In the genomic region with DNA sequence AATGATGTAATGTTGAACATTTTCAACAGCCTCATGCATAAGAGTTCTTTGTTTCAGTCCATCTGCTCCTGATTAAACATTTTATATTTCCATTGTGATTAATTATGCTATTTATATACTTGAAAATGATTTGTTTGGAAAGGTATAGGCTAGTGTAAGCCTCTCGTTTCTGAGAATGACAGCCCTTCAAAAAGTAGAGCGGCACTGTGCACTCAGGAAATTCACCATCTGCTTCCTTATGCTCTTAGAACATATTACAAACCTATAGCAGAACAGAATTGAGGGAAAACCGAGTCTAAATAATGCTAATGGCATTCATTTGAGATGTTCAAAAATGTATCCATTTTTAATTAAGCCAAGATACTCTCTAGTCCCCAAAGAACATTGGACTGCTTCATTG, we compare ENCODE assay signal across 17 mouse cellular contexts.
DNase-seq lines count a peak whose midpoint lies in the region; ATAC-seq and TF ChIP-seq lines count a peak whose summit lies in the region.
"Had no signal": no experiment of that assay in that cellular context is flagged by ENCODE, and none has a peak within 500 bp of the region (broad histone marks: within the 10 kb centered on the region; RNA-seq: fewer than 3 reads in every experiment).

No protein-coding gene starts in this region.

- peak; percentile 65; the same call in 1 of the 2 replicates for ATAC-seq in forebrain, embryonic 13.5 days
- ATAC-seq in forebrain, postnatal 0 days = no peak
- ATAC-seq in limb, embryonic 11.5 days (ENCODE audit: insufficient number of reproducible peaks, low FRiP score, low TSS enrichment, low read depth) = no peak
- ATAC-seq: intestine, embryonic 15.5 days had no signal

- no peaks in the 10 kb centered on the region for H3K9me3 ChIP-seq in forebrain, embryonic 13.5 days (replicated peaks)
- no peaks in the 10 kb centered on the region for H3K9me3 ChIP-seq in forebrain, postnatal 0 days (ENCODE audit: low read length)
- H3K9me3 ChIP-seq in limb, embryonic 11.5 days (ENCODE audit: control insufficient read depth, low read length) = no peaks in the 10 kb centered on the region
- H3K9me3 ChIP-seq: heart, embryonic 12.5 days; hindbrain, embryonic 10.5 days; intestine, embryonic 15.5 days had no signal

- WGBS in forebrain, embryonic 13.5 days = 75% methylated on average over 3 of the region's 3 CpGs
- 46% methylated on average over 3 of the region's 3 CpGs for WGBS in forebrain, postnatal 0 days
- 51% methylated on average over 3 of the region's 3 CpGs for WGBS in limb, embryonic 11.5 days

- no peak overlapping the region for H3K9ac ChIP-seq in forebrain, embryonic 13.5 days
- H3K9ac ChIP-seq in forebrain, postnatal 0 days = no peak overlapping the region
- no peak overlapping the region for H3K9ac ChIP-seq in limb, embryonic 11.5 days (ENCODE audit: low read length)
- H3K9ac ChIP-seq: heart, embryonic 12.5 days; hindbrain, embryonic 14.5 days; intestine, embryonic 15.5 days had no signal

- DNase-seq in forebrain, postnatal 0 days = no peak
- no peak for DNase-seq in layer of hippocampus, adult 2 months (ENCODE audit: low spot score in 2 of 2)
- no peak for DNase-seq in layer of hippocampus, postnatal 25 days (ENCODE audit: extremely low spot score in 1 of 2, low spot score in 1 of 2)
- DNase-seq in limb, embryonic 11.5 days (ENCODE audit: low spot score) = no peak
- no peak for DNase-seq in cerebellum, postnatal 14 days
- DNase-seq in retina, postnatal 1 day = no peak
- no peak for DNase-seq in layer of hippocampus, adult 11-12 months (ENCODE audit: low spot score)
- DNase-seq: adrenal gland, postnatal 10 days; cerebellum, adult 11-12 months; cerebellum, adult 9-10 months; cerebellum, postnatal 36 days; gastrocnemius, postnatal 25 days had no signal

- H3K27ac ChIP-seq in forebrain, embryonic 13.5 days = no peak overlapping the region
- H3K27ac ChIP-seq in forebrain, postnatal 0 days (ENCODE audit: low read depth, low read length) = no peak overlapping the region
- H3K27ac ChIP-seq in layer of hippocampus, adult 2 months = peak overlapping the region; percentile 29; the same call in 1 of the 2 replicates
- H3K27ac ChIP-seq in limb, embryonic 11.5 days (replicated peaks; ENCODE audit: low read depth, low read length) = 0 out of 2 replicates have a peak overlapping the region, but pooled peaks have one; percentile 22
- H3K27ac ChIP-seq: hindbrain, embryonic 10.5 days; hindbrain, embryonic 14.5 days; intestine, embryonic 15.5 days had no signal

- H3K36me3 ChIP-seq in forebrain, embryonic 13.5 days (ENCODE audit: poor library complexity, severe bottlenecking) = no peaks in the 10 kb centered on the region
- H3K36me3 ChIP-seq in forebrain, postnatal 0 days (ENCODE audit: insufficient read depth) = no peaks in the 10 kb centered on the region
- H3K36me3 ChIP-seq in limb, embryonic 11.5 days (ENCODE audit: control insufficient read depth, insufficient read depth, low read length) = no peaks in the 10 kb centered on the region
- H3K36me3 ChIP-seq: heart, embryonic 12.5 days; hindbrain, embryonic 10.5 days; intestine, embryonic 15.5 days had no signal

- no peaks in the 10 kb centered on the region for H3K27me3 ChIP-seq in forebrain, embryonic 13.5 days
- H3K27me3 ChIP-seq in forebrain, postnatal 0 days (ENCODE audit: insufficient read depth, low read length) = no peaks in the 10 kb centered on the region
- H3K27me3 ChIP-seq in limb, embryonic 11.5 days (ENCODE audit: control insufficient read depth, insufficient read depth, low read length) = no peaks in the 10 kb centered on the region
- H3K27me3 ChIP-seq: heart, embryonic 12.5 days; intestine, embryonic 15.5 days had no signal

- no peaks in the 10 kb centered on the region for H3K4me1 ChIP-seq in forebrain, embryonic 13.5 days
- H3K4me1 ChIP-seq in forebrain, postnatal 0 days (ENCODE audit: insufficient read depth) = no peaks in the 10 kb centered on the region
- peaks cover 17% of the 10 kb centered on the region for H3K4me1 ChIP-seq in limb, embryonic 11.5 days (ENCODE audit: control insufficient read depth, insufficient read depth, low read length)
- H3K4me1 ChIP-seq: heart, embryonic 12.5 days; intestine, embryonic 15.5 days had no signal

- no peak overlapping the region for H3K4me2 ChIP-seq in forebrain, embryonic 13.5 days
- H3K4me2 ChIP-seq in forebrain, postnatal 0 days (ENCODE audit: low read depth) = no peak overlapping the region
- no peak overlapping the region for H3K4me2 ChIP-seq in limb, embryonic 11.5 days (ENCODE audit: low read depth, severe bottlenecking)
- H3K4me2 ChIP-seq: heart, embryonic 12.5 days; hindbrain, embryonic 14.5 days; intestine, embryonic 15.5 days had no signal

- no peak for TF ChIP-seq CTCF in forebrain, postnatal 0 days (IDR thresholded peaks at IDR 0.05; ENCODE audit: low read depth)
- no peak for TF ChIP-seq CTCF in layer of hippocampus, adult 2 months (conservative IDR thresholded peaks at IDR 0.05)

- H3K4me3 ChIP-seq in forebrain, embryonic 13.5 days = no peak overlapping the region
- no peak overlapping the region for H3K4me3 ChIP-seq in forebrain, postnatal 0 days (ENCODE audit: low read depth, low read length)
- no peak overlapping the region for H3K4me3 ChIP-seq in layer of hippocampus, adult 2 months
- H3K4me3 ChIP-seq in limb, embryonic 11.5 days (ENCODE audit: low read depth, low read length) = no peak overlapping the region
- H3K4me3 ChIP-seq: heart, embryonic 12.5 days; hindbrain, embryonic 10.5 days; intestine, embryonic 15.5 days had no signal

Comparison
In these comparisons a context has a peak if more than half of its experiments do, and no peak if none do; other contexts are left out.
1. H3K27ac ChIP-seq: peak in layer of hippocampus, adult 2 months (single experiment) and limb, embryonic 11.5 days (single experiment); none in forebrain, embryonic 13.5 days (single experiment) and forebrain, postnatal 0 days (single experiment).